Mouse (Mus musculus) mouse embryonic stem cell (cell line): ENCODE measurements around the gene Cdh26.

ENCODE experiments used
- in situ Hi-C, 2 experiments: fragments of 300-500 bp; cut with MboI; formaldehyde crosslinking; loops; 1 replicate in 1 of 2; 3 replicates in 1 of 2; pipeline ENCODE4 v1.14.3; 2019 to 2020; ENCODE audit warnings: low sequenced_read_pairs in 2 of 2, low pct_unique_long_range_greater_than_20kb in 1 of 2, mixed read lengths in 1 of 2; ENCODE audit not compliant: unreplicated experiment in 1 of 2

Gene Cdh26

DNA sequence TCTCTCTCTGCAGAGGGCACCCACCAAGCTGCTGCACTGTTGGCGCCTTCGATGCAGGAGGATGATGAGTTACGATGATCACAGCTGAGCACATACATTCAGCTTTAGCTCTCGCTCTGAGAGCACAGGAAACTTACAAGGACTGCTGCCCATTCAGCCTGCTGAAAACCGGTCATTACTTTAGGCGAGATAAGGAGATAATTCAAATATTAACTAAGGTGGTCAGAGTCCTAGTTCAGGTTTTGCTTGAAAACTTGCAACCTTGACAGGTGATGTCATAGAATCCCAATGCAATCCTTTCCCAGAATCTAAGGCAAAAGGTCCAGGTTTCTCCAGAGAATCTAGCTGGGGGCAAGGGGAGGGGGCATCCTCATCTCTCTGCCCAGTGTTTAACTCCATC is 905 bp upstream of the Cdh26 start:
- in situ Hi-C loops: no loop called here

DNA sequence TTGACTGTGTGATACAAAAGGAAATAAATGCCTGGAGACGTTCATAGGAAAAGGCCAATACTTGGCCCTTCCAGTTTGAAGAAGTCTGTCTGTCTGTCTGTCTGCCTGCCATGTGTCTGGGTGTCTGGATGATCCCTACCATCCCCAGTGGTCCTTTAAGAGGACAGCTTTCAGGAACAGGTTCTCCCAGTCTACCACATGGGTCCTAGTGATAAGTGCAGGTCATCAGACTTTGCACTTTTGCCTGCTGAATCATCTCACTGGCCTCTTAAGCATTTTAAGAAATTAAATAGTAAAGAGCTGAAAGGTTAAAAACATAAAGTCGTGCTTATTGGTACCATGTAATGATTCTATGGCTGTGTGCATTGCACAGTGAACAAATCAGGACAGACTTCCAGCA is 3.2 kb downstream of the Cdh26 start:
- in situ Hi-C loops: no loop called here

DNA sequence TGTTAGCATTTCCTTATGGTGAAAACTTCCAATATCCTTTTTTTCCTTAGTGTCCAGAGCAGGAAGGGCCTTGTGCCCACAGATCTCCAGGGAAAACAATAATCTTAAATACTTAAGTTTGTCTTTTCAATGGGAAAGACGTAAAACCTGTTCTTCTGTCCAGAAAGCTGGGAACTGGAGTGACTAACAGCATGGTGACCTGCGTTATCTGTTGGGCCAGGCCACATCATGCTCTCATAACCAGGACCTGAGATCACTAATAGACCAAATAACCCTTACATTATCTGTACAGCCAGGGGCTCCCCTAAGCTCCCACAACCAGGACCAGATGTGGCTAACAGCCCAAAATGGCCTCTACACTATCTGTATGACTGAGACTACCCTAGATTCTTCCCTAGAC is 3.6 kb downstream of the Cdh26 start:
- in situ Hi-C loops: no loop called here

DNA sequence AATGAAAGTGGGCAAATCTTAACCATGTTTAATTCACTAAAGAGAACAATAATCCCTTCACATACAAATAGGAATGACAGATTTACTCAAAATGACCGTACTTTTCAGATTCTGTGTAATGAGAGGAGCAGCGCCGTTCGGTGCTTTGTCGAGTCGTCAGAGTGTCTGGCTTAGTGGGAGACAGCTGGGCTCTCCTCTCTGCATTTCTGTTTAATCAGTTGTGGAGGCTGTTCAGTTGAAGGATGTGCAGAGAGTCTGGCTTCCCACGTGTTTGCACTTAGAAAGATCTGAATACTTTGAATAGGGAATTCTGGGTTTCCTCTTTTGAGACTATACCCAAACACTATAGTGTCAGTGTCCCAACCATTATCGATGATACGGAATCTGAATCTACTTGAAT is 7.0 kb downstream of the Cdh26 start:
- in situ Hi-C loops: no loop called here

DNA sequence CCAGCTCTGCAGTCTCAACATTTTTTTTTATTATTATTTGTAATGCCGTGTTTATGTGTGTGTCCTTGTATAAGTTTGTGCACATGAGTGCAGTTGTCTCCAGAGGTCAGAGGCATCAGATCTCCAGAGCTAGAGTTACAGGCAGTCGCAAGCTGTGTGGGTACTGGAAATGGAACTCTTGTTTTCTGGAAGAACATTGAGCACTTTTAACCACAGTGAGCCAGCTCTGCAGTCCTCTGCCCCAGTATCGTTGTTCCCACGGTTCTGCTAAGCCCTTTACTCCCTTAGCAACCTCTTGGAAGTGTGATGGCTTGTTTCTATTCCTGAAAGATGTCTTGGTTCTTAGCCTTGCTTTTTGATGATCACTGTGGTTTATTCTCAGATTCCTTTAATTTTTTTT is 19.1 kb downstream of the Cdh26 start:
- in situ Hi-C loops: no loop called here

DNA sequence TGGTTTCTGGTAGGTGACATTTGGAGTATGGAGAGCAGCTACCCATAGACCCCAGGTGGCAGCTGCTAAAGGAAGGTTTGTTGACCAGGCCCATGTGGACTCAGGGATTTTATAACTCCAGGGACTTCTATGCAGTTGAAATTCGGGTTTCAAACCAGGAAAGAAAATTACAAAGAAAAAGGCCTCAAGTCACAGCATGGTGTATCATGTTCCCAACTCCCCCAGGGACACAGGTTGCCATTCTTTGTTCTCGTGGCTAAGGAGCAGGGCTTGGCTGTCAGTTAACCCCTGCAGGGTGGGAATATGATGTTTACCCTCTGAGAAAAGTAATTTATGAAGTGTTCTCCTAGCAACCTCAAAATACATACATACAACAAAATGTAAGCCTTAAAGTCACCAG is 19.9 kb downstream of the Cdh26 start:
- in situ Hi-C loops: no loop called here

DNA sequence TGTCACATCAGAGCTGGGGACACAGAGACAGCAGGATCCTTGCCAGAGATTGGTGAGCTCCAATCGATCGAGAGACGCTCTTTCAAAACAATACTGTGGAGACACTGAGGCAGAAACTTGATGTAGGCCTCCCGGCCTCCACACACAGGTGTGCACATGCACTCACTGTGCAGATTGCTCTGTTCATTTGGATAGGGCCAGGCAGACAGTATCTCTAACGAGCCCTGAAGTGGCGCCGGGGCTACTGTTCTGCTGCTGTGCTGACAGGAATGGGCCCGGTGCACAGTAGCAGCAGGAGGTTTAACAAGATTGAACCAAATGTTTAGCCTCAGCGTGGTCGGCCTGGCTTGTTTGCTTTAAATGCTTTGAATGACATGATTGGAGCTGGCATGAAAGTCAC is 20.6 kb downstream of the Cdh26 start:
- in situ Hi-C loops: no loop called here

DNA sequence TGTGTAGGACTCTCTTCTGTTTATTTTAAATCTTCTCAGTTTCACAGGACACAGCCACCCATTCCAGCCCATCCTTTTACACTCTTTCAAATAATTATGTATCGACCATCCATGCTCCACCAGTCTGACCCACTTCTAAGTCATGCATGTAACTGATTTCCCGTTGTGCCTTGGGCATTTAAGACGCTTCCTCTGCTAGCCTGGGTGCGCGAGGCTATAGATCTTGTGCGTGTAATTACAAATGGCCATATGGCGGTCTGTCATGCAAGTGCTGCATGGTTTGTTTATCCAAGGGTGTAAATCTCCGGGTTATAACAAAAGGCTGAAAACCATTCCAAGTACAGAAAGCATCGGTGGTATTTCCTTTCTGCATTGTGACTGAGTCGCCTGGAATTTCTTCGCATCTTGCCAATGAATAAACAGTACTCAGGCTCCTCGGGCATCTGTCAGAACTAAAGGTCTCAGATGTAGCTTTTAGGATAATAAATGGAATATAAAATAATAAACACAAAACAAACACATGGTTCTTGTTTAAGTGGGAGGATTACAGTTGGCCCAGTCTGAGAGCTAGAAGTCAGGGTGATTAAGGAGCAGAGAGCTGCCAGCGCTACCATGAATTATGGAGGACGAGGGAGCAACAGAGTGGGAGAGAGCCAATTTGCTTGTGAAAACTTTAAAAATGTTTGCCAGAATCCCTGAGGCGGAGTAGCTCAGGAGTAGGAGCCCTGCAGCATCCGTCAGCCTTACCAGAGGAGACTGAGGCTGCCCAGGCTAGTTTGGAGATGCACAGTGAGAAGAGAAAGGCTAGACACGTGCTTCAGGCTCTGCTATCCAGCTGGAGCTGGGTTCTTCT is 24.6 kb downstream of the Cdh26 start:
- in situ Hi-C loops: no loop called here

DNA sequence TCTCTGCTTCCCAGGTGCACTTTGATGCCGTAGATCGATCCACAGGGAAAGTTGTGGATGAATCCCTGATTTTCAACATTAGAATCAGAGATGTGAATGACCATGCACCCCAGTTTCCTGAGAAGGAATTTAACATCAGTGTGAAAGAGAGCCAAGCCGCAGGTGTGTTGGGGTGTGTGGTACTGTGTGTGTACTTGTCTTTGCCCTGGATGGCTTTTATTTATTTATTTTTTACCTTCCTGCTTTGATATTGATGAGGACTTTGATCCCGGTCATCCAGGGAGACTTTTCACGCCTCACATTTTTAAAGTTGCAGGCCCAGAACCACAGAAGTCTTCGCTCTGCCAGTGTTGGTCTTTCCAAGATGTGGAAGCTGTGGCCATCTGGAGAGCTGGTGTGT is 27.1 kb downstream of the Cdh26 start:
- in situ Hi-C loops: no loop called here

DNA sequence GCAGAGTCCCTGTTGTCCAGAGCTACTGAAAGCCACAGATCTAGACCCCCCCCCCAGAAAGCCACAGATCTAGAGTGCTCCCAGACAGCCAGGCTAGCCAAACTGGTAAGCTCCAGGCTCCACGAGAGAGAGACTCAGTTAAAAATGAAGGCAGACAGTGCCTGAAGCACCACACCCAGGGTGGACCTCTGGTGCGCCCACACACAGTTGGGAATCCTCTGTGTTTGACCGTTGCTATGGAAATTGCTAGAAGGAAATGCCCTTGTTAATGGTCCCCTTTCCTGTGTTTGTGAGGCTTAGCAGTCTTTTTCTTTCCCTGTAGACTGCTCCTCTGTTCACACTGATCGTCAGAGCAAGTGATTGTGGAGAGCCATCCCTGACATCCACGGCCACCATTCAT is 30.0 kb downstream of the Cdh26 start:
- in situ Hi-C loops: no loop called here

DNA sequence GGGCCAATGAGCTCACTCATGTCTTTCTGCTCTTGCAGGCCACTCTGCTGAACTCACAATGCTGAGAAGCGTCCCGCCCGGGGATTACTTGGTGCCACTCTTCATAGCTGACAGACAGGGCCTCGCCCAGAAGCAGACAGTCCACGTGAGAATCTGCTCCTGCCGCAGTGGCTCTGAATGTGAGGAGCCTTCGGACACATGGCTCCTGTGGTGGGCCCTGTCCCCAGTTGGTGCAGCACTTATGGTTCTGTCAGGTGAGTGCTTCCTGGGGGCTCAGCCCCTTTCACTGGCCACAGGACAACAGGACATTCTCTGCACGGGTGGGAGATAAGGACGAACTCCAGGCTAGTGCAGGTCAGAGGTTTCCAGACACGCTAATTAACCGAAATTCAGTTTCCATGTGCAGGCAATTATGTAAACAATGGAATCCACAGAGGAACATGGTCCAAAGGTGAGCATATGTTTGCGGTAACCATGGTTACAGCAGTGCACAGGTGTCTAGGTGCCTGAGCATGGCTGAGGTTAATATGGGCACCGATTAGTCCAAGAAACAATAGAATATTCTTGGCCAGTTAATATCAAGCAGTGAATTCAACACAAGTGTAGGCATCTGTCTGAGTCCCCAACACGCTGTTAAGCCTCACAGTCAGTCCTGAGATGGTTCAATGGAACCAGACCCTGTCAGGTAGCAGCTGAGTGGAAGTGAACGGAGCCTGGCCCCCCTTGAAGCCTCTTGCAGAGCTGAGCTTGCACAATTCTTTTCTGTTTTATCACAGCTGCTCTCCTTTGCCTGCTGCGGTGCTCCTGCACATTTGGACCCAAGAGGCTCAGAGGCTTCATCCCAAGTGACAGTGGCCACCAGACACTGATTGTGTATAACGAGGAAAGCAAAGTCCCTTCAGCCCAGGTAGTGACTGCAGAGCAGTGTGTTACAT is 41.5 kb downstream of the Cdh26 start:
- in situ Hi-C loops: no loop called here

DNA sequence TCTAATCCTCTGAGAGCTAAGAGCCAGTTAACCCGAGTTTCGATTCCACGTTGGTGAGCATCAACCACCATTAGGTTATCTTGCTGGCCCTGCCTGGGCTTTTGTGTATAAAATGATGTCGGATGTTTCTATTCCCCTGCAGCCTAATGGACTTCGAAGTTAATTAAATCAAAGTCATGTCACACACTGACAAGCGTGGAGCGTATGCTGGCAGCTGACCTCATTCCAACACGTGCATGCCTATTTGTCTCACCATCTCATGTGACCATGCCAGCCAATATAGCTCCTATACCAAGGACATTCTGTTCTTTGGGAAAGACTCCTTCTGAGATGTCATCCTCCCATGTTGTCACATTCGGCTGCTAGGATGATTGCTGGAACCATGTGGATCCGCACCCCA is 43.6 kb downstream of the Cdh26 start:
- in situ Hi-C loops: no loop called here

DNA sequence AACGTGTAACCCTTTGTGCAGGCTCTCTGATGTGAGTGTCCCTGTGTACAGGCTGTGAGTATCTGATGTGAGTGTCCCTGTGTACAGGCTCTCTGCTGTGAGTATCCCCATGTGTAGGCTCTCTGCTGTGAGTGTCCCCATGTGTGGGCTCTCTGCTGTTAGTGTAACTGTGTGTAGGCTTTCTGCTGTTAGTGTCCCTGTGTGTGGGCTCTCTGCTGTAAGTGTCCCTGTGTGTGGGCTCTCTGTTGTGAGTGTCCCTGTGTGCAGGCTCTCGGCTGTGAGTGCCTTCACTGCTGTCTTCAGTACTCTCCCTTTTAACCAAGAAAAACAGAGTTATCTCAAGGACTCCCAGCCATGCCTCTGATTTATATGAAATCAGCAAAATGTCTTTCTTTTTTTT is 46.9 kb downstream of the Cdh26 start:
- in situ Hi-C loops: no loop called here

DNA sequence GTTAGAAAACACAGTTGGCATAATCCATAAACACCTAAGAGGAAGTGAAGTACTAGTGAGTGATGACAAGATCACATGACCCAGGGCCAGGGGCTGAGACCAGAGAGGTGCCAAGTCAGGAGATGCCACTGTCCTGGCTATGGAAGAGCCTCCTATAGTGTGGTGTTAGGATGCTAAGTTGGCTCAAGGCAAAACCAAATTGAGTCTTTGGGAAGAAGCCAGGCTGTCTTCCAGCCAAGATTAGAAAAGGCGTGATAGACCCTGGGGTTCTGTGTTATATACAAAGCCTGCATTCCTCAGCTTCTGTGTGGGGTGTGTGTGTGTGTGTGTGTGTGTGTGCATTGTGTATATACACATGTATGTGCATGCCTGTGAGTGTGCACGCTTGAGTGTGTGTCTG is 48.7 kb downstream of the Cdh26 start:
- in situ Hi-C loops: no loop called here

DNA sequence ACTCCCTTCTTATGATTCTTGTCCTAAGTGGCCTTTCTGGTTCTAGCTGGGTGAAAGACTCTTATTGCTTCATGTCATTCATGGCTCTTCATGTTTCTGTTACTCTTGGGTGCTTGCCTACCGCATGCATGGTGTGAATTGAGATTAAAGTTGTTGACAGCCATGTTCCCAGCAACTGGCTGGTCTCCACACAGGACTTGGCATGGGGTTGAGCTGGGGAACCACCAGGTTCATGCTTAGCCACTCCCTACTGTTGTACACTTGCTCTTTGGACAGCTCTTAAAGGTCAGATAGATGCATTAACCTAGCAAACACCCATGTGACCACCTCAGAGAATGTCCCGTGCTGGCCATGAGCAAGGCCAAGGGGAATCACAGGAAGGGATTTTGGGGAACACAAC is 50.6 kb downstream of the Cdh26 start:
- in situ Hi-C loops: no loop called here

DNA sequence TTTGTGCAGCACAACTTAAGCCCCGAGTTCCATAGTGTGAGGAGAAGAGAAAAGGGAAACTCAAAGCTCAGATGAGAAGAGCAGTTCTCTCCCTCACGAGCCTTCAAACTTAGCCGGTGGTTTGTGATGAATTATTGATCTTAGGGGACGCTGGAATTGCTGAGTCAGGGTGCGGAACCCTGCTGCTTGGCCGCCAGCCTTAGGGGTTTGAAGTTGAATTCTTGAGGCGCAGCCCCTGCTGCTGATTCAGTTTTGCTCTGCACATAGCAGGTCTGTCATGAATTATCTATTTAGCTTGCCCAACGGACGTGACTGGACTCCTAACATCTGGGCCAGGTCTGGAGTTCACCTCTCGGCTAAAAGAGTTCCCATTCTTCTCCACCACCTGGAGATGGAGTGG is 53.1 kb downstream of the Cdh26 start:
- in situ Hi-C loops: no loop called here

DNA sequence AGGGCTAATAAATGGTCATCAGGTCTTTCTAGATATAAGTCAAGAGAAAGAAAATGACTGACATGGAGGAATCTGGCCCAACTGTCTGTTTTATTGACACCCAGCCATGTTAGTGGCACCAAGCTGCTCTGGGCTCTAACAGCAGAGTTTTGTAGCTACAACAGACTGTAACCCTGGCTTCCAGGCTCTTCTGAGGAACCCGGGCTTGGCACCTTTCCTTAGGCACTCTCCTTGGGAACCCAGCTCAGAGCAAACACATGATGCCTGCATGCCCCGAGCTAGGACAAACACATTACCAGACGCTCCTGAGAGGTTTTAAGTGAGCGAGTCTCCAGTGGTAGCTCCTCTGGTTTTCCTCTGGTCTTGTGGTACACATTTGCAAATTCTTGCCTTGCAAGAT is 57.9 kb downstream of the Cdh26 start:
- in situ Hi-C loops: no loop called here

DNA sequence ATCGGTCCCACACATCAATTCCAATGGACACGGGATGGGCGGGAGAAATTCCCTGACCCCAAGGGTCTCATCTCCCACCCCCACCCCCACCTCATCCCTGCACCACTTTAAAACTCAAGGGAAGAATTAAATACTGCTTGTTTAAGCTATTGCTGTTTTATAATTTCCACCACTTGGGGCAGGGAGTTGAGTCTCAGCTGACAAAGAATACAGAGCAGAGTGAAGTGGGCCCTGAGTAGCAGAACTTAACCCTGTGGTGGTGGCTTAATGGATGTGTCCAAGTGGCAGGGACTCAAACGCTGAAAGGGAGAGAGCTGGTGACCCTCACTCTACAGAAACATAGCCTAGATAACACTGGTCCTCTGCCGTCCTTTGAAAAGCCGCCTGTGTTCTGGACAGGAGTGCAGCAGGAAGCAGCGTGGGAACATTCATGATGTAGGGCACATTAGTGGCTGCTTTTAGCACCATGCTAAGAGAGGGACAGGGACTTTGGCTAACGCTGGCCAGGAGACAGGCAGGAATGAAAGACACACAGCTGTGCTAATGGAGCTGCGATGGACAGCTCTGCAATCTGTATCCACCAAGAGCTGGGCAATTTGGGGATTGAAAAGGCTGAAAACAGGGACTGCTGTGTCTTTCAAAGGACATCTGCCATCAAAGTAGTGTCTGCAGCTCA is 60.1 kb downstream of the Cdh26 start:
- in situ Hi-C loops: no loop called here

DNA sequence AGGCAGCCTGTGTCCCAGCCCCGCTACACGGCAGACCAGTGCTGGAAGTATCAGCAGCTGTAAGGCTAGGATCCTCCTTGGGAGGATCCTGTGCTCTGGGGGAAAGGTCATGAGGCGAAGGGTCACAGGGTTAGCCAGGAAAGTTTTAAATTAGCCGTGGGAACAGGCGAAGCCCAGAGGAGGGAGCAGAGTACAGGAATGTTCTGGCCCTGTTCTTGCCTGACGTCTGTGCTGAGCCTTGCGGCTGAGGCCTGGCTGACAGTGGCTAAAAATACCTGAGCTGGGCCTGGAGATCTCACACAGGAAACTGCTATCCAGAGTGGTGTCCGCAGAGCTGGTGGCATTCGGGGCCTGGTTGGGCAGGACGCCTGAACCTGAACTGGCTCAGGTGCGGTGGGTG is 63.7 kb downstream of the Cdh26 start:
- in situ Hi-C loops: no loop called here
